Mouse (Mus musculus) bone marrow macrophage, adult 2 months (primary cell): ENCODE measurements at regions not wholly inside any gene's neighbourhood (a gene's known extent, or its start where the extent isn't known, plus 50 kb on each side); places are given as distances from the start of the nearest gene placed in this dataset.
A peak's percentile ranks its signal among the peaks of the same experiment; 100 is the strongest.

Experiments used
- H3K27ac ChIP-seq: 2 replicates; pipeline ENCODE4 v1.5.1; 2012; ENCODE audit warnings: low read depth, low read length; ENCODE audit not compliant: insufficient read depth
- H3K4me1 ChIP-seq: 2 replicates; pipeline ENCODE4 v1.6.1; 2012; ENCODE audit warnings: low read length; ENCODE audit not compliant: control insufficient read depth, insufficient read depth
- H3K4me3 ChIP-seq: 2 replicates; pipeline ENCODE4 v1.5.1; 2012; ENCODE audit warnings: mild to moderate bottlenecking, low read length, moderate library complexity; ENCODE audit not compliant: insufficient read depth
- CTCF ChIP-seq: IDR thresholded peaks from 2 replicates; pipeline ENCODE4 v1.5.1; 2012; ENCODE audit warnings: low read depth, mild to moderate bottlenecking, low read length, moderate library complexity
- POLR2A ChIP-seq: IDR thresholded peaks from 2 replicates; pipeline ENCODE4 v1.6.1; 2012; ENCODE audit warnings: mild to moderate bottlenecking, low read depth, low read length, borderline replicate concordance

DNA sequence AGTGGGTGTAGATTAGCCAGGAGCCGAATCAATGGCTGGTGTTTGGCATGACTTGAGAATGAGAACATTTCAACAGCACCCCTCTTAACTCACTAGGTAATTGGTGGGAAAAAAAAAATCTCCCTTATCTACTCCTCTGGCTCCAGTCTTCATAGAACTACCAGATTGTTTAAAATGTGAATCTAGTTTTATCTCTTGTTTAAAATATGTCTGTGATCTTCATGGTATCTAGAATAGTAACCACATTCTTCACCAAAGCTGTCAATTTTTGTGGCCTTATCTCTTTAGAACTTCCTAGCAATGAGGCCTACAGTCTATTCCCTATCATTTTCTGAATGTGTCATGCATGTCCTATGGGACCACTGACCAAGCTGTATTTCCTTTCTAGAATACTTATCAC, 134.4 kb upstream of the Atp2b1 start:
- Histone ChIP-seq H3K4me1 (peaks cover 45% of the 10 kb centered on the region), H3K4me3 (no peak overlapping the region), H3K27ac (no peak overlapping the region)
- TF ChIP-seq CTCF (no peak), POLR2A (no peak)

DNA sequence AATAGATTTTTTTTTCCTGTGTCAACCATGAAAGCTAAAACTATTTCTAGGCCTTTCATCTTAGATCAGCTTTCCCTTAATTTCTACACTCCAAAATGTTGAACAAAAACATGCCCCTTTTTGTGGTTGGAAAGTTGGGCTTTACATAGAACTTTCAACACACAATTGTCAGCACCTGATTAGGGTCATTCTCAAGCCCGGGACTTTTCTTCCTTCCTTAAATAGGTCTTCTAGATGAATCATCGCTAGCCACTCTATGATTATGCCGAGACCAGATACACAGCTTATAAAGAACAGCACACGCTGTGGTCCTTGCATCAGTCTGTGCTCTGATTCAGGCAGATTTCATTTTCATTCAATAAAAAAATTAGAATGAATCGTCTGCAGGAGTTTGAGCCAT, 133.3 kb upstream of the Atp2b1 start:
- peak overlapping the region; percentile 77 for H3K27ac ChIP-seq
- peaks cover 36% of the 10 kb centered on the region for H3K4me1 ChIP-seq
- no peak overlapping the region for H3K4me3 ChIP-seq
- TF ChIP-seq POLR2A (no peak), CTCF (no peak)

DNA sequence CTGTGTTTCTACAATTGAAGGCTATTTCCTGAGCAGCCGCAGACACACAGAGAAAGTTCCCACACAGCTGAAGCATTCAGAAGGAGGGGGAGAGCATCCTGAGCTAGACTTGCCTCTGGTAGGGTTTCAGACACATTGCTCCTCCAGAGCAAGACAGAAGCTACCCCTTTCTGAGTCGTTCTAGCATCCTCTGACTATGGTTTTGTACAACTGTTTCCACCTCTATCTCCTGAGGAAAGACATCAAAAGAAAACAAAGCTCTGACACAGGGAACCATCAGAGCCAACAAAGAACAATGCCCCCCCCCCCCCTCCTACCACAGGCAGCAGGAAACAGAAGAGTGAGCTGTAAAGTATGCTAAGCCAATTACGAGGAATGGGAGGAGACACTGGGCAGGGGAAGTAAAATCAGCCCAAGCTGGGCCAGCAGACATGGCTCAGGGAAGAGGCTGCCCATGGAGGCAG, 132.3 kb upstream of the Atp2b1 start:
- no peak overlapping the region for H3K4me3 ChIP-seq
- peak overlapping the region; percentile 77 for H3K27ac ChIP-seq
- peaks cover 30% of the 10 kb centered on the region for H3K4me1 ChIP-seq
- TF ChIP-seq CTCF, result no peak
- no peak for TF ChIP-seq POLR2A

DNA sequence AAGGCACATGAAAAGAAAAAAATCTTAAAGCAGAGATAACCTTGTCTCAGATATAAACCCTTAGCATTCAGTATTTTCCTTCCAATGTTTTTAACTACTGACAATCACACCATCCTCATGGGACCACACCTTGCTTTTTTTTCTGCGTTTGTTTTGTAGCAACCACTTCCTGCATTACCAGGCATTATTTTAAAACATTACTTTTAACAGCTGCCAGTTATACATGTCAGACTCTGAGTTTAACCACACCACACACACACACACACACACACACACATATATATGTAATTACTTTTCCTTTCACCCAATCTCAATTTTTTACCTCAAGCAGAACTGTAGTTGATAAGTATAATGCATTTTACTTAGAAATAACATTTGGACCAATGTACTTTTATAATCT, 128.8 kb upstream of the Atp2b1 start:
- no peak overlapping the region for H3K4me3 ChIP-seq
- H3K4me1 ChIP-seq, result peaks cover 14% of the 10 kb centered on the region
- TF ChIP-seq CTCF, result no peak
- TF ChIP-seq POLR2A, result no peak
- H3K27ac ChIP-seq, result no peak overlapping the region

DNA sequence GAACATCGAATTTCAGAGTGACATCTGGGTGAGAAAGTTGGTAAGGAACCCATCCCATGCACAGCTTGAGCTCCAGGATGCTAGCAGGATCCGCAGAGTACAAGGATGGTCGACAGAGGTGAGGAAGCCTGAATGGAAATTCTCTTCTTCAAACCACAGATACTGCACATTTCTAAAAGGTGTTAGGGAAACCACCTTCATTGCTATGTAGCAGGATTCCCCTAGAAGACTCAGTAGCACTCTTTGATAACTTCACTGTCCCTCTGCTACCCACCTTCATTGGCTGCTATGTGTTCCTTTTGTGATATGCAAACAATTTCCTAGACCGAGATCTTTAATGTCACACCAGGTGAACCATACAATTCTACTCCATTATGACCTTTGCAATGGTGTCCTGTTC, 128.1 kb upstream of the Atp2b1 start:
- Histone ChIP-seq H3K4me1 (peaks cover 10% of the 10 kb centered on the region), H3K4me3 (no peak overlapping the region), H3K27ac (no peak overlapping the region)
- TF ChIP-seq CTCF (no peak), POLR2A (no peak)

DNA sequence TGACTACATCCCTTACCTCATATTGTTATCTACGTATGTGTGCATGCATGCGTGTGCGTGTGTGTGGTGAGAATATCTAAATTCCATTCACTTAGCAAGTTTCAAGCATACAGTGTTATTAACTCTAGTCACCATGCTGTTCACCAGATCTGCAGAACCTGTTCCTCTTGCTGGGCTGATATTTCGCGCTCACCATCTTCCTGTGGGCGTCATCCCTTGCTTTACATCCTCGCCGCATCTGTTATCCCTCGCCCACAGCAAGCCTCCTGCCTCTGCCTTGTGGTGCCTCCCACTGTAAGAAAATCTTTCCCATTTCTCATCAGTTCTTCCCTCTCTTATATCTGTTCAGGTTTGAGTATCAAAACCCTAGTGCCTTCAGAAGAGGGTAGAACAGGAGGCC, 124.4 kb upstream of the Atp2b1 start:
- Histone ChIP-seq H3K4me1 (peaks cover 7% of the 10 kb centered on the region), H3K4me3 (no peak overlapping the region), H3K27ac (no peak overlapping the region)
- TF ChIP-seq POLR2A, result no peak
- no peak for TF ChIP-seq CTCF

DNA sequence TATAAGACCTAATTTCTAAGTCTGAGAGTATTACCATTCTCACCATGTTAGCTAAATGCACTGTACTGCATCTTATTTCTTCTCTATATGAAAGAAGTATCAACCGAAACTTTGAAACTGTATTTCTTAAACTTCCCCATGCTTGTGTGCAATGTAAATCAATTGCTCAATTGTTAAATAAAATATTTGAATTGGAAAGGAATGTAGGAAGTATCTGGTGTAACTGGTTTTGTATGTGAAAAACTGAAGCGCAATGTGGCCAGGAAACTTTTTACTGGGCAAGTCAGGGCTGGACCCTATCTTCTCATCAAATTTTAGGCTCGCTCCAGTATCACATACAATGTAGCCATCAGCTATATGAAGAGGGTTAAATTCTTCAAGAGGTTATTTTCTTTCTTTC, 123.8 kb upstream of the Atp2b1 start:
- H3K4me3 ChIP-seq, result no peak overlapping the region
- no peak overlapping the region for H3K27ac ChIP-seq
- H3K4me1 ChIP-seq, result peaks cover 7% of the 10 kb centered on the region
- no peak for TF ChIP-seq CTCF
- TF ChIP-seq POLR2A, result no peak

DNA sequence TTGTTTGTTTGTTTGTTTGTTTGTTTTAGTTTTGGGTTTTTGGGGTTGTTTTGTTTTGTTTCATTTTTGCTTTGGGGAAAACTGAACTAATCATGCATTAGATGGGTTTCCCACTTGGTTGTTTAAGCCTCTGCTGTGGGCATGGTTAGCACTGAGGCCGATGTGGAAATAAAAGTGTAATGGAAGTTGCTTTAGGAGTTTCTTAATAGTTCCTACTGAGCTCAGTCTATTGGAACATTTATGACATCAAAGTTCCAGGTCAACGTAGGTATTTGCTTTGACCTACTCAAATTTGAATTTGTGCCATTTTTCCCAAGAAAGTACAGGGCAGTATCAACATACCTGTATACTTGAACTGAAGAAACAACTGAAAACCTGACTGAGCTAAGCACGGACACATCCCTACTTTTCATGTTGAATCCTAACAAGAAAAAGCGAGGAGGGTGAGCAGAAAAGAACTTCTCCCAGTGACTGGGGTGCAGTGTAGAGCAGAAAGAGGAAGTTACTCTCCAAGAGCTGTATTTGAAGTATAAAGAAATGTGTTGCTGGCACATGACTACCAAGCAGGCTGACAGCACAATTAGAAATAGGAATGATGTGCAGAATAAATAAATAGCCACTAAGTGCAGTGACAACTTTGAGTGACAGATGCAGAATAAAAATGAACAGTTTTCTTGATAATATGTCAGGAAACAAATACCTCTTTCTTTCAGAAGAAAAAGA, 122.0 kb upstream of the Atp2b1 start:
- peaks cover 7% of the 10 kb centered on the region for H3K4me1 ChIP-seq
- no peak overlapping the region for H3K4me3 ChIP-seq
- peak overlapping the region; percentile 88 for H3K27ac ChIP-seq
- TF ChIP-seq POLR2A (no peak), CTCF (no peak)

DNA sequence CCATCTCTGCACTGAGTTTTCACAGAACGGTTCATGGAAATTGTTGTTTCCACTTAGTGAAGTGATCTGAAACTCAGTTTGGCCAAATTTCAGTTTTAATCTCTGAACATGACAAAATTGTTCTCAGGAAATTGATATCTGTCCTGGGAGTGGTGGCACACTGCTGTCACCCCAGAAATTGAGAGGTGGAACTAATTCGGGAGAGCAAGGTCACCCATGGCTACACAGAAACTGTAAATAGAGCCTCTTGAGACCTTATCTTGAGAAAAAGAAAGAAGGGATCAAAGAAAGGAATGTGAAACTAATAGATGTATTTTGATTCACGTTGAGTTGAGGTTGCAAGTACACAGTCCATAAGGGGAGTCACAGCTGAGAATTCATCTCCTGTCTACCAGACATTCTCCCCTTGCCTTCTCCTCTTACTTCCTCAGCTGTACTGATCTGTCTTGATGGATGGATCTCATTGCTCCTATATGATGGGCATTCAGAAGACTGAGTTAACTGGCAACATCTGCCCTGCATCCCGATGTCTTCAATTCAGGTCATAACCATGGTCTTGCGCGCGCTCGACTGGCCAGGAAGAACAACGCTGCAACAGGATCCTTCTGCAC, 120.2 kb upstream of the Atp2b1 start:
- H3K4me1 ChIP-seq, result peaks cover 9% of the 10 kb centered on the region

DNA sequence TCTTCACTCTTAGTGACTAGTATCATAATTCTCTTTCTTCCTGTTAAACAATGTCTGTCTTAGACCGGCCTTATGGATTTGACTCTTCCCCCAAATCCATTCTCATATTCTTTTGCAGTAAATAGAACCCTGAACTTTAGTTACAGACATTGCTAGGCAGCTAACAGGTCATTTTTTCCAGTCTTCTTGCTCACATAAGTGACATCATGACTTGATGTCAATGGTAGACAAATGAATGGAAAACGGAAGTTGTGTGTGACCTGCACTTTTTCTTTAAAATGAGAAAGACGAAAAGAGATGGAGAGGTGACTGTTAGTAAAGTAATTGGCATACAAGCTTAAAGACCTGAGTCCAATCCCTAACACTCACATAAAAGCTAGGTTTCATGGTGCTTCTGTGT, 118.2 kb upstream of the Atp2b1 start:
- H3K27ac ChIP-seq, result no peak overlapping the region
- H3K4me3 ChIP-seq, result no peak overlapping the region
- H3K4me1 ChIP-seq, result peaks cover 12% of the 10 kb centered on the region
- no peak for TF ChIP-seq POLR2A
- no peak for TF ChIP-seq CTCF

More for the DNA sequence above, 120.2 kb upstream of the Atp2b1 start:
- no peak overlapping the region for H3K27ac ChIP-seq
- no peak overlapping the region for H3K4me3 ChIP-seq
- TF ChIP-seq CTCF (no peak), POLR2A (no peak)
